Mouse (Mus musculus): ENCODE results near the gene Pacsin2. TPM values are rescaled to one million over a fixed set of nuclear protein-coding genes. Genes with fewer than 3 reads are reported as not detected.

Gene Pacsin2
- polyA plus RNA-seq, 1 experiment from 2014 or later: 53.5 TPM

DNA sequence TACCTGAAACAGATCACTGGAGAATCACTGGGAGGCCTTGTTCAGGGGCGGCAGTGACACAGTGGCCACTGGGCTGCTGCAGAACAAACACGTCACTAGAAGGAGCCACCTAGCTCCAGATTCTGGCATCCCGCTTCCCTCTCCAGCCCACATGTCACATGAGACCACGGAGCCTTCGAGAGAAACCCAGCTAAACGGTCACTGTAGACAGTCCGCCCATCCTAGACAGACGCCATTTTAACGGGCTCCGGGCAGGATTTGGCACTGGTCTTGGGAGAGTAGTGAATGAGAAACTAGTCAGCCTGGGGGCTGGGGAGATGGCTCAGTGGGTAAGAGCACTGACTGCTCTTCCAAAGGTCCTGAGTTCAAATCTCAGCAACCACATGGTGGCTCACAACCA, 19.9 kb upstream of the Pacsin2 start:
- WGBS: 92% methylated on average over 10 of the region's 10 CpGs
- no peaks in the 10 kb centered on the region for H3K36me3 ChIP-seq (ENCODE audit: control insufficient read depth, insufficient read depth, low read length)
- no peak overlapping the region for H3K4me3 ChIP-seq (ENCODE audit: low read depth, low read length)
- H3K4me1 ChIP-seq (ENCODE audit: control insufficient read depth, insufficient read depth, low read length): no peaks in the 10 kb centered on the region
- no peaks in the 10 kb centered on the region for H3K27me3 ChIP-seq (ENCODE audit: control insufficient read depth, insufficient read depth, low read length)
- no peak overlapping the region for H3K9ac ChIP-seq (replicated peaks; ENCODE audit: low read depth, low read length)
- no peaks in the 10 kb centered on the region for H3K9me3 ChIP-seq (ENCODE audit: control insufficient read depth, low read depth, low read length)
- no peak overlapping the region for H3K27ac ChIP-seq (ENCODE audit: low read length)
- no peak overlapping the region for H3K4me2 ChIP-seq (replicated peaks; ENCODE audit: low read depth, low read length)
- no peak for ATAC-seq (ENCODE audit: insufficient number of reproducible peaks, insufficient read depth, low FRiP score, low read depth)

DNA sequence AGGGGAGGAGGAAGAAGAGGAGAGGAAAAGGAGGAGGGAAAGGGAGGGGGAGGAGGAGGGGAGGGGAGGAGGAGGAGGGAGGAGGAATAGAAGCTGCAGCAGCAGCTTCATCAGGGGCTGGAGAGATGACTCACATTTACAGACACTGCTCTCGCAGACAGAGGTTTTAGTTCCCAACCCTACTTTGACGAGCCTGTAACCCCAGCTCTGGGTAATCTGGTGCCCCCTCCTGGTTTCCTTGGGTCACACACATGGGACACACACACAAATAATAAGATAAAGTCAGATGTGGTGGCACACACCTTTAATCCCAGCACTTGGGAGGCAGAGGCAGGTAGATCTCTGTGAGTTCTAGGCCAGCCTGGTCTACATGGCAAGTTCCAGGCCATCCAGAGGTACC, 19.1 kb upstream of the Pacsin2 start:
- Histone ChIP-seq H3K27ac (ENCODE audit: low read length) (no peak overlapping the region), H3K4me1 (ENCODE audit: control insufficient read depth, insufficient read depth, low read length) (peaks cover 4% of the 10 kb centered on the region; the same call in 1 of the 2 replicates), H3K9ac (replicated peaks; ENCODE audit: low read depth, low read length) (no peak overlapping the region), H3K27me3 (ENCODE audit: control insufficient read depth, insufficient read depth, low read length) (no peaks in the 10 kb centered on the region), H3K9me3 (ENCODE audit: control insufficient read depth, low read depth, low read length) (no peaks in the 10 kb centered on the region), H3K4me3 (ENCODE audit: low read depth, low read length) (no peak overlapping the region), H3K36me3 (ENCODE audit: control insufficient read depth, insufficient read depth, low read length) (no peaks in the 10 kb centered on the region), H3K4me2 (replicated peaks; ENCODE audit: low read depth, low read length) (no peak overlapping the region)
- no peak for ATAC-seq (ENCODE audit: insufficient number of reproducible peaks, insufficient read depth, low FRiP score, low read depth)
- 39% methylated on average over 2 of the region's 2 CpGs for WGBS

DNA sequence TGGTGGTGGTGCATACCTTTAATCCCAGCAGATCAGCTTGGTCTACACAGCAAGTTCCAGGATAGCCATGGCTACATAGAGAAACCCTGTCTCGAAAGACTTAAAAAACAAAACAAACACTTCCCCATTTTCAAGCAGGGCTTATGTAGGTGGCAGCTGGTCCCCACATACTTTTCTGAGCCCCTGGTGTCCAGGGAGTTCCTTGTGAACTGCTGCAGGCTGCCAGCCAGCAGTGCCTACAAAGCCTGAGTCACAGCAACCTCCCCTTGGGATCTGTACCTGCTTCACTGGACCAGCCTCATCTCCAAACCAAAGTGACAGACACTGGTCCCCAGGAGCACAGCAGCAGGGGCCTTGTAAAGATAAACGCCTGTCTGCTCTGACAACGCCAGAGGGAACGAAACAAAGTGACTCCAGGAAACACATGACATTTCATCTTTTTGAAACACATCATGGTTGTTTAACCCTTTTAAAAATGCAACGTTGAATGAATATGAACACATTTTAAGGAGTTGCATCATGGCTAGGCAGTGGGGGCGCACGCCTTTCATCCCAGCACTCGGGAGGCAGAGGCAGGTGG, 18.3 kb upstream of the Pacsin2 start:
- WGBS: 65% methylated on average over 8 of the region's 8 CpGs
- no peaks in the 10 kb centered on the region for H3K27me3 ChIP-seq (ENCODE audit: control insufficient read depth, insufficient read depth, low read length)
- H3K27ac ChIP-seq (ENCODE audit: low read length): no peak overlapping the region
- H3K4me3 ChIP-seq (ENCODE audit: low read depth, low read length): no peak overlapping the region
- no peaks in the 10 kb centered on the region for H3K9me3 ChIP-seq (ENCODE audit: control insufficient read depth, low read depth, low read length)
- no peaks in the 10 kb centered on the region for H3K36me3 ChIP-seq (ENCODE audit: control insufficient read depth, insufficient read depth, low read length)
- H3K9ac ChIP-seq (replicated peaks; ENCODE audit: low read depth, low read length): no peak overlapping the region
- H3K4me1 ChIP-seq (ENCODE audit: control insufficient read depth, insufficient read depth, low read length): peaks cover 4% of the 10 kb centered on the region; the same call in 1 of the 2 replicates
- H3K4me2 ChIP-seq (replicated peaks; ENCODE audit: low read depth, low read length): no peak overlapping the region
- ATAC-seq (ENCODE audit: insufficient number of reproducible peaks, insufficient read depth, low FRiP score, low read depth): no peak

DNA sequence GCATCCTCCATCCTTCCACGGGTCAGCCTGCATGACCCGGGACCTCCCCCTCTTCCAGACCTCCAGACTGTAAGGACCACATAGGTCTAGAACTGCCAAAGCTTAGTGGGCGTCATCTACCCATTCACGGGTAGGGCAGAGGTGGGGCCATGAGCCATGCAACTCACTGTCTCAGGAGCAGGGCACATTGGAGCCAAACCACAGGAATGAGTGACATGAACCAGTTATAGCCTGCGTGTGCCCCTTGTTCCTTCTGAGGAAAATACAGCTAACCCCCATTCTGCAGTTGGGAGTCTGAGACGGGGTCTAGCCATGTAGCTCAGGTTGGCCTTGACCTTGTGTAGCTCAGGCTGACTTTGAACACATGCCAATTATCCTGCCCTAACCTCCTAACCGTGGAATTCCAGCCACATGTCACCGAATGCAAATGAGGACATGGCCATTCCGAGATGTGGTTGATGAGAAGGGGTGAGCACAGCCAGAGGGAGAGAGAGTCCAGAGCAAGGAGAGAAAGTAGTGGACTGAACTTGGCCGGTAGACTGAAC, 16.9 kb upstream of the Pacsin2 start:
- 71% methylated on average over 10 of the region's 10 CpGs for WGBS
- Histone ChIP-seq H3K27ac (ENCODE audit: low read length) (no peak overlapping the region), H3K9me3 (ENCODE audit: control insufficient read depth, low read depth, low read length) (no peaks in the 10 kb centered on the region), H3K9ac (replicated peaks; ENCODE audit: low read depth, low read length) (no peak overlapping the region), H3K4me3 (ENCODE audit: low read depth, low read length) (no peak overlapping the region), H3K4me1 (ENCODE audit: control insufficient read depth, insufficient read depth, low read length) (peaks cover 4% of the 10 kb centered on the region; the same call in 1 of the 2 replicates), H3K27me3 (ENCODE audit: control insufficient read depth, insufficient read depth, low read length) (no peaks in the 10 kb centered on the region), H3K4me2 (replicated peaks; ENCODE audit: low read depth, low read length) (no peak overlapping the region), H3K36me3 (ENCODE audit: control insufficient read depth, insufficient read depth, low read length) (no peaks in the 10 kb centered on the region)
- ATAC-seq (ENCODE audit: insufficient number of reproducible peaks, insufficient read depth, low FRiP score, low read depth): no peak

DNA sequence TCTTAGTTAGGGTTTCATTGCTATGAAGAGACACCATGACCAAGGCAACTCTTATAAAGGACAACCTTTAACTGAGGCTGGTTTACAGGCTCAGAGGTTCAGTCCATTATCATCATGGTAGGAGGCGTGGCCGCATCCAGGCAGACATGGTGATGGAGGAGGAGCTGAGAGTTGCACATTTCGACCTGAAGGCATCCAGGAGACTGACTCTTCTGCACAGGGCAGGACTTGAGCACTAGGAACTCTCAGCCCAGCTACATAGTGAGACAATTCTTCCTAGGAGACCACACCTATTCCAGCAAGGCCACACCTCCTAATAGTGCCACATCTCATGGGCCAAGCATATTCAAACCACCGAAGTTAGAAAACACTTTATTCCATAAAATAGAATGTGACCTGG, 15.4 kb upstream of the Pacsin2 start:
- Histone ChIP-seq H3K9me3 (ENCODE audit: control insufficient read depth, low read depth, low read length) (no peaks in the 10 kb centered on the region), H3K27ac (ENCODE audit: low read length) (no peak overlapping the region), H3K4me3 (ENCODE audit: low read depth, low read length) (no peak overlapping the region), H3K36me3 (ENCODE audit: control insufficient read depth, insufficient read depth, low read length) (no peaks in the 10 kb centered on the region), H3K27me3 (ENCODE audit: control insufficient read depth, insufficient read depth, low read length) (no peaks in the 10 kb centered on the region), H3K4me2 (replicated peaks; ENCODE audit: low read depth, low read length) (no peak overlapping the region), H3K4me1 (ENCODE audit: control insufficient read depth, insufficient read depth, low read length) (peaks cover 4% of the 10 kb centered on the region; the same call in 1 of the 2 replicates), H3K9ac (replicated peaks; ENCODE audit: low read depth, low read length) (no peak overlapping the region)
- 85% methylated on average over 4 of the region's 4 CpGs for WGBS
- no peak for ATAC-seq (ENCODE audit: insufficient number of reproducible peaks, insufficient read depth, low FRiP score, low read depth)

DNA sequence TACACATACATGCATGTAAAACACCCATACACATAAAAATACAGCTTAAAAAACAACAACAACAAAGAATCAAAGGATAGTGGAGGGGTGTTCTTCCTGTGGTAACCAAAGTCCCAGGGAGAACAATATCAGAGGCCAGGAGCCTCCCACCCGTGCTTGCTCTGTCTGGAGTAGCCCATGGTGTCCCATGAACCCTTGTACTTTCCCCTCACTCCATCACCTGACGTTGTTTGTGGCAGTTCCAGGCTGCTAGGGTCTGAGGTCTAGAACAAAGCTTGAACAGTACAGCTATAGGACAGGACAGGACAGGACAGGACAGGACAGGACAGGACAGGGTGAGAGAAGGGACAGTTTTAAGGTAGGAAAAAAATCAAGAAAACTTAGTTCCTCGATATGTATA, 13.7 kb upstream of the Pacsin2 start:
- 65% methylated on average over 3 of the region's 3 CpGs for WGBS

DNA sequence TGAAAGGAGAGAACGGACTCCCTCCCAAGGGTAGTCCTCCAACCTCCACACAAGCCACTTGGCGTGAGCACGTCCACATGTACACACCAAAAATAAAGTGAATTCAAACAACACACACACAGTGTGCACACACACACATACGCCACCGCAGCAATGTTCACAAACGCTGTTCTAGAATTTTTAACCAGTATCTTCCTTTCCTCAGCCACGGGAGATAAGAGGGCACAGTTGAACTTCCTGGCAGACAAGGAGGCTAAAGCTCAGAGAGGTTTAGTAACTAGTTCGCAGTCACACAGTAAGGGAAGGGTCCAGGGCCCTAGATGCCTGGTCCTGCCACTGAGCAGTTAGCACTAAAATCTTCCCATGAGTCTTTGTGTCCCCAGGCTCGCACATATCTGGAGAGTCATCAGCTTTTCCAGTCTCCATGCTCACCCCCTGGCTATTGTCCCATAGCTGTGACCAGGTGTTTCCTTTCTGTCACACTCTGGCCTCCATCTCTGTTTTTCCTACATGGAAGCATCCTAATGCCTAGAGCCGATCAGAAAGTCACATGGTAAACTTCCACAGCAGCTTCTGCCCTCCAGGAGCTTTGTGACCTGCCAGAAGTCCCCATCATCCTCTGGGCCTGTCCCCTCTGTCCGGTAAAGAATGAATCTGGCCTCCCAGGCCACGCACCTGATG, 12.3 kb upstream of the Pacsin2 start:
- WGBS: 75% methylated on average over 12 of the region's 12 CpGs

More for the DNA sequence above, 13.7 kb upstream of the Pacsin2 start:
- no peak overlapping the region for H3K4me2 ChIP-seq (replicated peaks; ENCODE audit: low read depth, low read length)
- H3K27ac ChIP-seq (ENCODE audit: low read length): no peak overlapping the region
- H3K27me3 ChIP-seq (ENCODE audit: control insufficient read depth, insufficient read depth, low read length): no peaks in the 10 kb centered on the region
- no peaks in the 10 kb centered on the region for H3K9me3 ChIP-seq (ENCODE audit: control insufficient read depth, low read depth, low read length)
- no peak overlapping the region for H3K4me3 ChIP-seq (ENCODE audit: low read depth, low read length)
- H3K36me3 ChIP-seq (ENCODE audit: control insufficient read depth, insufficient read depth, low read length): no peaks in the 10 kb centered on the region
- no peak for ATAC-seq (ENCODE audit: insufficient number of reproducible peaks, insufficient read depth, low FRiP score, low read depth)
- H3K9ac ChIP-seq (replicated peaks; ENCODE audit: low read depth, low read length): no peak overlapping the region
- H3K4me1 ChIP-seq (ENCODE audit: control insufficient read depth, insufficient read depth, low read length): peaks cover 4% of the 10 kb centered on the region; the same call in 1 of the 2 replicates

DNA sequence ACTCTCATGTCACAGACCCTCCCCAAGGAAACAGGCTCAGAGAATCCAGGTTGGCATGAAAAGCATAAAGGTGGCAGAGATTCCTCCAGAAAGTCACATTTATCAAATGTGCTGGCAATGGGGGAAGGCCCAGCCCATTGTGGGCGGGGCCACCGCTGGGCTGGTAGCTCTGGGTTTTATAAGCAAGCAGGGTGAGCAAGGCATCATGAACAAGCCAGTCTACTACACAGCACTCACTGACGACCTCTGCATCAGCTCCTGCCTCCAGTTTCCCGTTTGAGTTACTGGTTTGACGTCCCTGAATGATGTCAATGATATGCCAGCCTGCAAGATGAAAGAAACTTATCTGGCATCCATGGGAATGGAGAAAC, 10.0 kb upstream of the Pacsin2 start:
- Histone ChIP-seq H3K27ac (ENCODE audit: low read length) (peak overlapping the region; percentile 59; the same call in 1 of the 2 replicates), H3K9me3 (ENCODE audit: control insufficient read depth, low read depth, low read length) (no peaks in the 10 kb centered on the region), H3K9ac (replicated peaks; ENCODE audit: low read depth, low read length) (no peak overlapping the region), H3K27me3 (ENCODE audit: control insufficient read depth, insufficient read depth, low read length) (no peaks in the 10 kb centered on the region), H3K4me3 (ENCODE audit: low read depth, low read length) (no peak overlapping the region), H3K4me2 (replicated peaks; ENCODE audit: low read depth, low read length) (no peak overlapping the region; the same call in 1 of the 2 replicates), H3K4me1 (ENCODE audit: control insufficient read depth, insufficient read depth, low read length) (peaks cover 4% of the 10 kb centered on the region; the same call in 1 of the 2 replicates), H3K36me3 (ENCODE audit: control insufficient read depth, insufficient read depth, low read length) (no peaks in the 10 kb centered on the region)
- WGBS: 26% methylated on average over 5 of the region's 5 CpGs
- ATAC-seq (ENCODE audit: insufficient number of reproducible peaks, insufficient read depth, low FRiP score, low read depth): peak; percentile 62; the same call in 1 of the 2 replicates

More for the DNA sequence above, 12.3 kb upstream of the Pacsin2 start:
- no peak for ATAC-seq (ENCODE audit: insufficient number of reproducible peaks, insufficient read depth, low FRiP score, low read depth)
- no peaks in the 10 kb centered on the region for H3K27me3 ChIP-seq (ENCODE audit: control insufficient read depth, insufficient read depth, low read length)
- no peak overlapping the region for H3K27ac ChIP-seq (ENCODE audit: low read length)
- no peaks in the 10 kb centered on the region for H3K9me3 ChIP-seq (ENCODE audit: control insufficient read depth, low read depth, low read length)
- H3K4me3 ChIP-seq (ENCODE audit: low read depth, low read length): no peak overlapping the region
- no peak overlapping the region for H3K4me2 ChIP-seq (replicated peaks; ENCODE audit: low read depth, low read length)
- peaks cover 4% of the 10 kb centered on the region; the same call in 1 of the 2 replicates for H3K4me1 ChIP-seq (ENCODE audit: control insufficient read depth, insufficient read depth, low read length)
- H3K36me3 ChIP-seq (ENCODE audit: control insufficient read depth, insufficient read depth, low read length): no peaks in the 10 kb centered on the region
- no peak overlapping the region; the same call in 1 of the 2 replicates for H3K9ac ChIP-seq (replicated peaks; ENCODE audit: low read depth, low read length)
